Mouse (Mus musculus): Measurements from ENCODE around the gene Kremen2. TPM values are rescaled to one million over a fixed set of nuclear protein-coding genes. Genes with fewer than 3 reads are reported as not detected.

The Kremen2 gene
- polyA plus RNA-seq, 1 experiment: not detected

- Histone ChIP-seq H3K4me1 (ENCODE audit: control insufficient read depth) (peaks cover 9% of the 10 kb centered on the region), H3K9me3 (ENCODE audit: control insufficient read depth, low read length) (peaks cover 8% of the 10 kb centered on the region; the same call in 1 of the 2 replicates), H3K36me3 (ENCODE audit: control insufficient read depth) (no peaks in the 10 kb centered on the region), H3K27me3 (ENCODE audit: control insufficient read depth) (peaks cover 57% of the 10 kb centered on the region), H3K4me3 (replicated peaks) (no peak overlapping the region)
- TF ChIP-seq GATA1 (IDR thresholded peaks at IDR 0.05; ENCODE audit: low read length) (no peak), TAL1 (IDR thresholded peaks at IDR 0.05; ENCODE audit: low read length) (no peak)
Observed at GRCm38 (mm10) chr17:23748026-23748425, 2.4 kb upstream of the Kremen2 start.

- no peaks in the 10 kb centered on the region for H3K36me3 ChIP-seq (ENCODE audit: control insufficient read depth)
- H3K4me3 ChIP-seq (replicated peaks): no peak overlapping the region
- TF ChIP-seq GATA1 (IDR thresholded peaks at IDR 0.05; ENCODE audit: low read length): no peak
- TF ChIP-seq TAL1 (IDR thresholded peaks at IDR 0.05; ENCODE audit: low read length): no peak
- H3K9me3 ChIP-seq (ENCODE audit: control insufficient read depth, low read length): peaks cover 12% of the 10 kb centered on the region; the same call in 1 of the 2 replicates
- peaks cover 63% of the 10 kb centered on the region for H3K27me3 ChIP-seq (ENCODE audit: control insufficient read depth)
- H3K4me1 ChIP-seq (ENCODE audit: control insufficient read depth): peaks cover 11% of the 10 kb centered on the region
Observed at GRCm38 (mm10) chr17:23747471-23747870, 1.8 kb upstream of the Kremen2 start.

GRCm38 (mm10) chr17:23746767-23747166 is 1.1 kb upstream of the Kremen2 start:
- Histone ChIP-seq H3K4me3 (replicated peaks) (no peak overlapping the region), H3K27me3 (ENCODE audit: control insufficient read depth) (peaks cover 70% of the 10 kb centered on the region), H3K36me3 (ENCODE audit: control insufficient read depth) (no peaks in the 10 kb centered on the region), H3K9me3 (ENCODE audit: control insufficient read depth, low read length) (peaks cover 18% of the 10 kb centered on the region; the same call in 1 of the 2 replicates), H3K4me1 (ENCODE audit: control insufficient read depth) (peaks cover 18% of the 10 kb centered on the region)
- TF ChIP-seq TAL1 (IDR thresholded peaks at IDR 0.05; ENCODE audit: low read length): no peak
- no peak for TF ChIP-seq GATA1 (IDR thresholded peaks at IDR 0.05; ENCODE audit: low read length)

GRCm38 (mm10) chr17:23746311-23746710 is 678 bp upstream of the Kremen2 start:
- TF ChIP-seq GATA1 (IDR thresholded peaks at IDR 0.05; ENCODE audit: low read length): no peak
- TF ChIP-seq TAL1 (IDR thresholded peaks at IDR 0.05; ENCODE audit: low read length): no peak
- no peak overlapping the region for H3K4me3 ChIP-seq (replicated peaks)
- H3K9me3 ChIP-seq (ENCODE audit: control insufficient read depth, low read length): peaks cover 21% of the 10 kb centered on the region; the same call in 1 of the 2 replicates
- H3K4me1 ChIP-seq (ENCODE audit: control insufficient read depth): peaks cover 22% of the 10 kb centered on the region
- H3K27me3 ChIP-seq (ENCODE audit: control insufficient read depth): peaks cover 74% of the 10 kb centered on the region
- H3K36me3 ChIP-seq (ENCODE audit: control insufficient read depth): no peaks in the 10 kb centered on the region

- Histone ChIP-seq H3K4me3 (replicated peaks) (no peak overlapping the region), H3K9me3 (ENCODE audit: control insufficient read depth, low read length) (peaks cover 21% of the 10 kb centered on the region; the same call in 1 of the 2 replicates), H3K36me3 (ENCODE audit: control insufficient read depth) (no peaks in the 10 kb centered on the region), H3K27me3 (ENCODE audit: control insufficient read depth) (peaks cover 91% of the 10 kb centered on the region), H3K4me1 (ENCODE audit: control insufficient read depth) (peaks cover 38% of the 10 kb centered on the region)
- TF ChIP-seq TAL1 (IDR thresholded peaks at IDR 0.05; ENCODE audit: low read length): no peak
- no peak for TF ChIP-seq GATA1 (IDR thresholded peaks at IDR 0.05; ENCODE audit: low read length)
Observed at GRCm38 (mm10) chr17:23744651-23745050, 982 bp downstream of the Kremen2 start.

- Histone ChIP-seq H3K4me1 (ENCODE audit: control insufficient read depth) (peaks cover 38% of the 10 kb centered on the region), H3K36me3 (ENCODE audit: control insufficient read depth) (no peaks in the 10 kb centered on the region), H3K4me3 (replicated peaks) (no peak overlapping the region), H3K9me3 (ENCODE audit: control insufficient read depth, low read length) (peaks cover 21% of the 10 kb centered on the region; the same call in 1 of the 2 replicates), H3K27me3 (ENCODE audit: control insufficient read depth) (peaks cover 97% of the 10 kb centered on the region)
- TF ChIP-seq GATA1 (IDR thresholded peaks at IDR 0.05; ENCODE audit: low read length) (no peak), TAL1 (IDR thresholded peaks at IDR 0.05; ENCODE audit: low read length) (no peak)
Observed at GRCm38 (mm10) chr17:23744076-23744475, 1.6 kb downstream of the Kremen2 start.

- peaks cover 2% of the 10 kb centered on the region; the same call in 1 of the 2 replicates for H3K36me3 ChIP-seq (ENCODE audit: control insufficient read depth)
- peaks cover 44% of the 10 kb centered on the region for H3K4me1 ChIP-seq (ENCODE audit: control insufficient read depth)
- peaks cover 99% of the 10 kb centered on the region for H3K27me3 ChIP-seq (ENCODE audit: control insufficient read depth)
- no peak for TF ChIP-seq TAL1 (IDR thresholded peaks at IDR 0.05; ENCODE audit: low read length)
- no peak for TF ChIP-seq GATA1 (IDR thresholded peaks at IDR 0.05; ENCODE audit: low read length)
- no peak overlapping the region for H3K4me3 ChIP-seq (replicated peaks)
- H3K9me3 ChIP-seq (ENCODE audit: control insufficient read depth, low read length): peaks cover 21% of the 10 kb centered on the region; the same call in 1 of the 2 replicates
Observed at GRCm38 (mm10) chr17:23742941-23743340, 2.7 kb downstream of the Kremen2 start.

- no peak overlapping the region for H3K4me3 ChIP-seq (replicated peaks)
- peaks cover 21% of the 10 kb centered on the region; the same call in 1 of the 2 replicates for H3K9me3 ChIP-seq (ENCODE audit: control insufficient read depth, low read length)
- peaks cover 99% of the 10 kb centered on the region for H3K27me3 ChIP-seq (ENCODE audit: control insufficient read depth)
- peaks cover 6% of the 10 kb centered on the region for H3K36me3 ChIP-seq (ENCODE audit: control insufficient read depth)
- H3K4me1 ChIP-seq (ENCODE audit: control insufficient read depth): peaks cover 47% of the 10 kb centered on the region
- no peak for TF ChIP-seq TAL1 (IDR thresholded peaks at IDR 0.05; ENCODE audit: low read length)
- no peak for TF ChIP-seq GATA1 (IDR thresholded peaks at IDR 0.05; ENCODE audit: low read length)
Observed at GRCm38 (mm10) chr17:23742210-23742793, 3.3 kb downstream of the Kremen2 start.

GRCm38 (mm10) chr17:23741359-23742209 is 4.0 kb downstream of the Kremen2 start:
- Histone ChIP-seq H3K9me3 (ENCODE audit: control insufficient read depth, low read length) (peaks cover 21% of the 10 kb centered on the region; the same call in 1 of the 2 replicates), H3K4me1 (ENCODE audit: control insufficient read depth) (peaks cover 47% of the 10 kb centered on the region), H3K4me3 (replicated peaks) (no peak overlapping the region), H3K36me3 (ENCODE audit: control insufficient read depth) (peaks cover 14% of the 10 kb centered on the region), H3K27me3 (ENCODE audit: control insufficient read depth) (peaks cover 94% of the 10 kb centered on the region)
- TF ChIP-seq TAL1 (IDR thresholded peaks at IDR 0.05; ENCODE audit: low read length): no peak
- TF ChIP-seq GATA1 (IDR thresholded peaks at IDR 0.05; ENCODE audit: low read length): no peak
